Mouse (Mus musculus): ENCODE results near the gene Larp4b. TPM values are rescaled to one million over a fixed set of nuclear protein-coding genes. Genes with fewer than 3 reads are reported as not detected.

Gene Larp4b
- polyA plus RNA-seq, 1 experiment = 21.5 TPM

DNA sequence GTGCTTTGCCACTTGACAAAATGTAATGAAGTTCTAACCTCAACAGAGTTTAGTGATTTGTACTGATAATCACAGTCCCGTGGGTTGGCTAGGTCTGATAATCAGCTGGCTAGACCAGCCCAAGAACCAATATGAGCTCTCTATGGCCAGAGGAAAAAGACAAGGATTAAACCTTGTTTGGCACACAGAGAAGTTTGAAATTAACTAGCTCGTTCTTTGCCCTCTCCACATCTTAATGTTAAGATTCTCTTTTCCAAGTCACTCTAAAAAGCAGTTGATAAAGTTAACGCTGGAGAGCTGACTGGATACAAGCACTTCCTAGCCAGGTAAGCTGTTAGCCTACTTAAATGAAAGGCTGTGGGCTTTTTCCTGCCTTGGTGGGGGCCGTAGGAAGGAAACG is 81.5 kb downstream of the Larp4b start:
- Histone ChIP-seq H3K4me3 (ENCODE audit: insufficient read depth, low read depth, low read length) (peak overlapping the region; percentile 34), H3K27ac (ENCODE audit: insufficient read depth, low read depth, low read length) (peak overlapping the region; percentile 88), H3K4me1 (ENCODE audit: control insufficient read depth, insufficient read depth, low read length) (peaks cover 19% of the 10 kb centered on the region), H3K36me3 (ENCODE audit: control insufficient read depth, insufficient read depth, low read length) (peaks cover 2% of the 10 kb centered on the region; the same call in 1 of the 2 replicates), H3K27me3 (replicated peaks; ENCODE audit: control insufficient read depth, insufficient read depth, low read length) (no peaks in the 10 kb centered on the region)
- no peak for TF ChIP-seq POLR2A (IDR thresholded peaks at IDR 0.05; ENCODE audit: low read depth, low read length)
- no peak for TF ChIP-seq CTCF (conservative IDR thresholded peaks at IDR 0.05; ENCODE audit: insufficient read depth, insufficient read length, low read depth, low read length)
- DNase-seq = peak; percentile 56
- WGBS = 61% methylated on average over 5 of the region's 5 CpGs

DNA sequence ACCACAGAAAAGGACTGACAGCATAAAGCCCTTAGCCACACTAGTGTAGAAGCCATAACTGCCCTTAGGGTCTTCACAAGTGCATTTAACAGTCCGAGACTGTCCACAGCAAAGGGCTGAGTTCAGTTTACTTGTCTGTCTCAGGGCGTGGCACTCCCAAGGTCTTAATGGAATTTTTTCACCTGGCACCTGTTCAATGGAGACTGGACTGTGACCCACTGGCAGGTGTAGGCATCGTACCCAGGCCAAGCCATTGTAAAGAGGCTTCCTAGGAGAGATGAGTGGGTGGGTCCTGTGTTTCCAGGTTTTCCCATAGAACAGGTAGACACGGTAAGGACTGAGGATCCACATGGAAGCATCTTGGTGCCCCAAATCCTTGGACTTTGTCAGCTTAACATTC is 84.6 kb downstream of the Larp4b start:
- Histone ChIP-seq H3K4me3 (ENCODE audit: insufficient read depth, low read depth, low read length) (no peak overlapping the region), H3K36me3 (ENCODE audit: control insufficient read depth, insufficient read depth, low read length) (no peaks in the 10 kb centered on the region; the same call in 1 of the 2 replicates), H3K4me1 (ENCODE audit: control insufficient read depth, insufficient read depth, low read length) (peaks cover 35% of the 10 kb centered on the region), H3K27me3 (replicated peaks; ENCODE audit: control insufficient read depth, insufficient read depth, low read length) (no peaks in the 10 kb centered on the region), H3K27ac (ENCODE audit: insufficient read depth, low read depth, low read length) (peak overlapping the region; percentile 39; the same call in 1 of the 2 replicates)
- DNase-seq = peak; percentile 71
- 54% methylated on average over 4 of the region's 4 CpGs for WGBS
- TF ChIP-seq POLR2A (IDR thresholded peaks at IDR 0.05; ENCODE audit: low read depth, low read length) (no peak), CTCF (conservative IDR thresholded peaks at IDR 0.05; ENCODE audit: insufficient read depth, insufficient read length, low read depth, low read length) (no peak)

DNA sequence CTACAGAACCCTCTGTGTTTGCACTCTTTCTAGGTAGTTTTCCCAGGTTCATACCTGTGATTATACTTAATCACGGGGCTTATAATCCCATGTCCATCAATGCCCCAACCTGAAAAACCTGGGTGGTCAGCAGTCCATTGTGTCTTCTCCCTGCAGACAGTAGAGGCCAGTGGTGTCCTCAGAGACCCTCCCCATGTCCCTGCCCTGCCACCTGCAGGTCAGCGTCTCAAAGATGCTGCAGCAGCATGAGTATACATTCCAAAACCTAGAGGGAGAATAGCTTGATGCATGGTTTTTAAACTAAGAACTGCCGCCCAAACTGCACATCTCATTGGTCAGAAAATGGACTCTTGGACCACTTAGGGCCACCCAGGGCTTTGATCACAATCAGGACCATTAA is 85.0 kb downstream of the Larp4b start:
- H3K4me3 ChIP-seq (ENCODE audit: insufficient read depth, low read depth, low read length) = no peak overlapping the region
- H3K27ac ChIP-seq (ENCODE audit: insufficient read depth, low read depth, low read length) = peak overlapping the region; percentile 33; the same call in 1 of the 2 replicates
- no peaks in the 10 kb centered on the region for H3K27me3 ChIP-seq (replicated peaks; ENCODE audit: control insufficient read depth, insufficient read depth, low read length)
- peaks cover 35% of the 10 kb centered on the region for H3K4me1 ChIP-seq (ENCODE audit: control insufficient read depth, insufficient read depth, low read length)
- no peaks in the 10 kb centered on the region; the same call in 1 of the 2 replicates for H3K36me3 ChIP-seq (ENCODE audit: control insufficient read depth, insufficient read depth, low read length)
- WGBS = 59% methylated on average over 3 of the region's 3 CpGs
- DNase-seq = no peak
- TF ChIP-seq POLR2A (IDR thresholded peaks at IDR 0.05; ENCODE audit: low read depth, low read length) = no peak
- no peak for TF ChIP-seq CTCF (conservative IDR thresholded peaks at IDR 0.05; ENCODE audit: insufficient read depth, insufficient read length, low read depth, low read length)

- peak overlapping the region; percentile 89 for H3K27ac ChIP-seq (ENCODE audit: insufficient read depth, low read depth, low read length)
- 28% methylated on average over 11 of the region's 11 CpGs for WGBS
- no peaks in the 10 kb centered on the region for H3K27me3 ChIP-seq (replicated peaks; ENCODE audit: control insufficient read depth, insufficient read depth, low read length)
- peak overlapping the region; percentile 27; the same call in 1 of the 2 replicates for H3K4me3 ChIP-seq (ENCODE audit: insufficient read depth, low read depth, low read length)
- TF ChIP-seq POLR2A (IDR thresholded peaks at IDR 0.05; ENCODE audit: low read depth, low read length) = no peak
- peak; percentile 55 for DNase-seq
- peaks cover 30% of the 10 kb centered on the region for H3K4me1 ChIP-seq (ENCODE audit: control insufficient read depth, insufficient read depth, low read length)
- no peaks in the 10 kb centered on the region; the same call in 1 of the 2 replicates for H3K36me3 ChIP-seq (ENCODE audit: control insufficient read depth, insufficient read depth, low read length)
Measured at GRCm38 (mm10) chr13:9180221-9180620, 86.5 kb downstream of the Larp4b start.

DNA sequence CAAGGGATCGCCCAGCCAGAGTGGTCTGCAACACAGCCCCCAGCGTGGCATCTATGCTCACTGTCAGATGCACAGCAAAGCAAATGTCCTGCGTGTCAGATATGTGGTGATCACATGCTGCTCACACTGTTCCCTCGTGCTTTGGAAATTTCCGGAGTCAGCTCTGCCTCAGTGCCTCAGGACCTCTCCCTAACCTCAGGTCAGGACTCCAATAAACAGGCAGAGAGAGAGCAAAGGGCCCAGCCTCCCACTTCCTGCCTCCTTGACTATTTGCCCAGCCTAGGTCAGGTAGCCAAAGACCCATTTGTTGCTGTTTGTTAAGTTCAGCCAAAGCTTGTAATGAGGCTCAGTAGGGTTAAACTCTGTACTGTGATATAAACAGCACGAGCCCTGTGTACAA is 87.4 kb downstream of the Larp4b start:
- TF ChIP-seq CTCF (conservative IDR thresholded peaks at IDR 0.05; ENCODE audit: insufficient read depth, insufficient read length, low read depth, low read length) (no peak), POLR2A (IDR thresholded peaks at IDR 0.05; ENCODE audit: low read depth, low read length) (no peak)
- Histone ChIP-seq H3K4me1 (ENCODE audit: control insufficient read depth, insufficient read depth, low read length) (peaks cover 30% of the 10 kb centered on the region), H3K27me3 (replicated peaks; ENCODE audit: control insufficient read depth, insufficient read depth, low read length) (no peaks in the 10 kb centered on the region), H3K36me3 (ENCODE audit: control insufficient read depth, insufficient read depth, low read length) (no peaks in the 10 kb centered on the region; the same call in 1 of the 2 replicates), H3K27ac (ENCODE audit: insufficient read depth, low read depth, low read length) (peak overlapping the region; percentile 89), H3K4me3 (ENCODE audit: insufficient read depth, low read depth, low read length) (no peak overlapping the region)
- peak; percentile 87 for DNase-seq
- 37% methylated on average over 6 of the region's 6 CpGs for WGBS

DNA sequence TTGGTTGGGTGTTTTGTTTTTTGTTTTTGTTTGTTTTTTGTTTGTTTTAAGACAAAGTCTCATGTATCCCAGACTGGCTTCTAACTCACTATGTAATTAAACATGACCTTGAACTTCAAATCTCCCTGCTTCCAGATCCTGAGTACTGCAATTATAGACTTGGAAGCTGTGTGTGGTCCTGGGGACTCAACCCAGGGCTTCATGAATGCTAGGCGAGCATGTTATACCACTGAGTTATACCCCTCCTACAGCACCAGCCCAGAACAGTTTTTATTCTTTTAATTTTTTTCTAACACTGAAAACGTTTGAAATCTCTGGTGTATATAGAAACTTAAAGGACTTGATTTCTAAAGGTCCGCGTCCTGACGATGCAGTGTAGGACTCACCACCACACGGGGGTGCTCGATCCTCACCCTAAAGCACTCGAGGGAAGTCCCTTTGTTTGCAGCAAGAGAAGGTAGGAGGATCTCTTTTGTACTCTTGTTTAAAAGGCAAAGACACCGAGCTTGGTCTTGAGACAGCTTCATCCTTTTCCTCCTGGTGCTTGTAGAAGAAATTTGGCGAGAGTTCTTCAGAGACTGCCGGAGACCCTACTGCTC is 88.1 kb downstream of the Larp4b start:
- peak overlapping the region; percentile 66 for H3K27ac ChIP-seq (ENCODE audit: insufficient read depth, low read depth, low read length)
- WGBS = 9% methylated on average over 11 of the region's 11 CpGs
- TF ChIP-seq CTCF (conservative IDR thresholded peaks at IDR 0.05; ENCODE audit: insufficient read depth, insufficient read length, low read depth, low read length) (peak; percentile 93), POLR2A (IDR thresholded peaks at IDR 0.05; ENCODE audit: low read depth, low read length) (no peak)

GRCm38 (mm10) chr13:9184281-9184680 is 90.6 kb downstream of the Larp4b start:
- Histone ChIP-seq H3K4me3 (ENCODE audit: insufficient read depth, low read depth, low read length) (no peak overlapping the region), H3K36me3 (ENCODE audit: control insufficient read depth, insufficient read depth, low read length) (no peaks in the 10 kb centered on the region; the same call in 1 of the 2 replicates), H3K27me3 (replicated peaks; ENCODE audit: control insufficient read depth, insufficient read depth, low read length) (no peaks in the 10 kb centered on the region), H3K27ac (ENCODE audit: insufficient read depth, low read depth, low read length) (no peak overlapping the region), H3K4me1 (ENCODE audit: control insufficient read depth, insufficient read depth, low read length) (peaks cover 22% of the 10 kb centered on the region)
- peak; percentile 60 for DNase-seq
- no peak for TF ChIP-seq CTCF (conservative IDR thresholded peaks at IDR 0.05; ENCODE audit: insufficient read depth, insufficient read length, low read depth, low read length)
- WGBS = 53% methylated on average over 6 of the region's 6 CpGs

More for the DNA sequence above, 88.1 kb downstream of the Larp4b start:
- no peaks in the 10 kb centered on the region for H3K27me3 ChIP-seq (replicated peaks; ENCODE audit: control insufficient read depth, insufficient read depth, low read length)
- H3K4me3 ChIP-seq (ENCODE audit: insufficient read depth, low read depth, low read length) = no peak overlapping the region
- peak; percentile 83 for DNase-seq
- H3K4me1 ChIP-seq (ENCODE audit: control insufficient read depth, insufficient read depth, low read length) = peaks cover 30% of the 10 kb centered on the region
- H3K36me3 ChIP-seq (ENCODE audit: control insufficient read depth, insufficient read depth, low read length) = no peaks in the 10 kb centered on the region; the same call in 1 of the 2 replicates

All from kidney, adult 2 months (tissue).